Mouse (Mus musculus): Measurements from ENCODE around the gene Tmem183a.

GRCm38 (mm10) chr1:134342278-134342664 lies 19.5 kb downstream of the Tmem183a start:
- TF ChIP-seq CTCF (IDR thresholded peaks at IDR 0.05; ENCODE audit: control insufficient read depth, insufficient read depth, low read length) = no peak
- TF ChIP-seq POLR2A (IDR thresholded peaks at IDR 0.05; ENCODE audit: borderline replicate concordance, control insufficient read depth, low read depth, low read length) = no peak

Measured in bone marrow, adult 2 months (tissue).